Mouse (Mus musculus) adrenal gland, postnatal 10 days (tissue): ENCODE measurements around the gene Olfr64. TPM values are rescaled to one million over a fixed set of nuclear protein-coding genes. Genes with fewer than 3 reads are reported as not detected.

Source experiments
- DNase-seq: peaks from one replicate; pipeline ENCODE4 v3.0.0; 2021; ENCODE audit warnings: mixed read lengths
- long read RNA-seq, 2 experiments: library from polyadenylated mRNA; stranded (forward); transcript quantifications; one replicate each; pipeline ENCODE4 v2.0.0; 2021
- total RNA-seq, 2 experiments: library from RNA; stranded (reverse); gene quantifications; 2 replicates each; pipeline ENCODE4 v1.2.3; 2021

Gene Olfr64
- not detected for total RNA-seq
- long read RNA-seq, experiment 1 = 0 reads
- long read RNA-seq, experiment 2 = 0 reads

DNA sequence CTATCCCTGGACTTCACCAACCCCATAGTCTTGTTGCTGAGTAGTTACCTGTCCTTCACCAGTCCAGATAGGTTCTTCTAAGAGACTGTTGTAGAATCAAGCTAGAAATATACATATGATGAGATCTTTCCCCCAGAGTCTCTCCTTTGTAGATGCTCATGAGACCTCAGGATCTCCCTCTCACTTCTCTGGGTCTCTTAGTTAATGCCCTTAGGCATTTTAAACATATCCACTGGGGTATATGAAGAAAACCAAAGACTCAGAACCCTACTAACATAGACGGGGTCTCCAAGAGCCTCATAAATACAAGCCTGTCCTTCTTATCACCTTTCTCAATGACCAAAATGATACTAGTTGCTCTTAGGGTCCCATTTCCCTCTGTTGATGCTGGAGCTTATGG is at the start of gene Olfr64:
TSS of gene Olfr64 (minus strand) at position 101 of the 400 bp plus-strand sequence.
- no peak for DNase-seq

DNA sequence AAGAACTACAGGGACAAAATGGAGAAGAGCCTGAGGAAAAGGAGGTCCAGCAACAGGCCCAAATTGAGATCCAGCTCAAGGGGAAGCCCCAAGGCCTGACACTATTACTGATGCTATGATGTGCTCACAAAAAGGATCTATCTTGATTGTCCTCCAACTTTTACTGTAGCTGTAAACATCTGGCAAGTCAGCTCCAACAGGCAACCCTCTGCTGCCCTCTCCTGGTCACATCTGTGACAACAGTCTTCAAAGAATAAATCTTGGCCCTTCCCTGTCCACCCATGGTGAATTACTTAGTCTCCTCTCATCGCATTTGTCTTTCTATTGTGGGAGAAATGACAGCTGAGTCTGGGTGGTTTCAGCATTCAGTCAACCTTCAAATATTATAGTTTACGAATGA is 48.4 kb upstream of the Olfr64 start:
- DNase-seq = peak; percentile 43

DNA sequence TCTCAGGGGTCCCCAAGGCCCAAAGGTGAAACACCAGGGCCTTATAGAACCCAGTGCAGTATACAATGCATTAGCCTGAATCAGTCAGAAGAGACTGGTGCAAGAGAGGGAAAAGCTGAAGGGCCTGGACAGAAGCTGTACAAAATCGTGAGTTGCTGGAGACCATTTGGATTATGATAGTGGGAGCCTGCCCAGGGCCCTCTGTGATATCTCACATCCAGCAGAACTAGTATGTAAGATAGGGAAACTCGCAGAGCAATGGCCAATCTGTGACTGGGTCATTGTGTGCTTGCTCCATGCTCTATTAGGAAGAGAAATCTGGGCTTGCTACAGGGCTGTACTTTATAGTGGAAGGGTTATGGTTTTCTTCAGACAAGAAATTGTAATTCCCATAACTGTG is 40.0 kb upstream of the Olfr64 start, which contains the start of gene Olfr632:
TSS of gene Olfr632 (plus strand) at position 84 of the 400 bp plus-strand sequence.
- DNase-seq = no peak

DNA sequence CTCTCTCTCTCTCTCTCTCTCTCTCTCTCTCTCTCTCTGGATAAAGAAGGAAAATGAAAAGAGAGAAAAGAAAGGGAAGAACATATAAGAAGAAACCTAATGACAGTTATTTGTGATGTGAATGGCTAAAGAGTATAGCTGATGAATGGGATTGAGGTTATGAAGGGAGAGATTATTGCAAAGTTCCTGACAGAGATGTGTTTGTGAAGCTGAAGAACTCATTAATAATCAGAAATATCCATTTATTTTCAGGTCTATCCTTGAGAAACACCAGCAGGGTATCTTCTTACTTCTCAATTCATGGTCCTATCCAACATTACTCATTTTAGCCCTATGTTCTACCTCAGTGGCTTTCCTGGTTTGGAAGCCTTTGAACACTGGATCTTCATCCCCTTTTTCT is 34.2 kb upstream of the Olfr64 start, which contains the start of gene Olfr631:
TSS of gene Olfr631 (plus strand) at position 301 of the 400 bp plus-strand sequence.
- DNase-seq = no peak

DNA sequence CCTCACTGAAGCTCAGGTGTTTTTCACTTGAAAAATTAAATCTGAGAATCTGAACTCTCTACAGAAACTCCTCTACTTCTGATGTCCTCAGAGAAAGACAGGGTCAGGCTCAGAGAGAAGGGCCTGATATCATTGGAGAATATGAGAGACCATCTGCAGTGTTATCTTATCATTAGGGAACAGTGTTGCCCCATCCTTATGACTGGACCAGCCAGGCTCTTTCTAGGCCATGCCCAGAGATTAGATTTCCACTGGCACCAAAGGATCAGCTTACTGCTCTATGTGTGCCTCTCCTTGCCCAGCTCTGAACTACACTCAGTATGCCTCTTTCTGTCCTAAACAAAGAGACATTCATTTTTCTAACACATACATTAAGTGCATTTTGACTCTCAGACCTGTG is 21.1 kb upstream of the Olfr64 start:
- no peak for DNase-seq

DNA sequence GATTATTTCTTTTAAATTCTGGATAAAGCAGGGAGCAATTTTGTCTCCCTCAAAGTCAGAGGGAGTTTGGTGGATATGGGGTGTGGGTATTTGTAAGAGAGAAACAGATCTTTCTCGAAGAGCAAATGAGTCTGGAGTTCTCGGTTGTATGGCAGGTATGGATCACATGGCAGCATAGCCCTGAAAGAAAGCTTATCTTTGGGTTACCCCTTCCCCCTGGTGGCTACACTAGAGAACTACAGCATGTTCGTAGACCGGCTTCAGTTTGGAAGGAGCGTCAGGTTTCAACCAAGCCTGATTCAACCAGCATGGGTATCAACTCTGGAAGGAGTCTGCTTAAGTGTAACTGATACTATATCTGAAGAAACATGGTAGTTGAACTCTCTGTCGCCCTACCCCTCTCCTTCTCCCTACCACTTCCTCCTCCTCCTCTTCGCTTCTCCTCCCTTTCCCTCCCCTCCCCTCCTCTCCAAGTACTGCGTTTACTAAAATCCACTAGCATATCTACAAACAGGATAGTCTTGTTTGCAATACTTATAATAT is 18.8 kb upstream of the Olfr64 start:
- peak; percentile 3 for DNase-seq

DNA sequence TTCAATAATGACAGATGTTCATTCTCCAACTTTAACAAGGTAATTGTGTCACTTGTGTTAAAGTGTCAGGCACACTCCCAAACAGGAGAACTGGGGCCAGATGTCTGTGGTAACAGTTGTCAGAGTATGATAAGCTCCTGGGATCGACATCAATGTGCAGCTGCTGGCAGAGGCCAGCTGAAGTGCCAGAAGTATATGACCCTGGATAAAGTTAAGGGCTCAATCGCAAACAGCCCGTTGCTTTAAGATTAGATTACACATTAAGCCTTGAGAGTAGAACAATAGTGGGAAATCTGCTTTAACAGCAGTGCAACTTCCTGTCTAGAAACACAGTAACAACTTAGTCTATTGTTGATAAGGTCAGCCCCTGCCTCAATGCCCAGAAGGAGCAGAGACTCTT is 15.8 kb upstream of the Olfr64 start:
- DNase-seq = no peak

DNA sequence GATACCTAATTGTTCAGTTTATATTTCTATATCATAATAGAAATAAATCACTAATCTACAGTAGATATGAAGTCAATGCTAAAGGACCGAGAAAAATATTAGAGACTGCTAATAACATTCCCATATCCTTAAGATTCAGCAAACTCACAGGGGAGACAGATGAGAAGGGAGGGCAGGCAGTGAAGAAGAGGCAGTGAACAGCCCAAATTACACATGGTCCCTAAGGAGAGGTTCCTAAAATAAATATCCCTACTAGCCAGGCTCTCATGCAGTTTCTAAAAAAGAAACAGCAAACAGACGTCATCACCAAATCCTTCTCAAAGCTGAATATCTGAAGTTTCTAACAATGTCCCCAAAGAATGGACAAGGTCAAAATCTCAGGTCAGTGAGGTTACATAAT is 8.9 kb upstream of the Olfr64 start, which contains the start of gene Olfr65:
TSS of gene Olfr65 (plus strand) at position 301 of the 400 bp plus-strand sequence.
- DNase-seq = no peak

DNA sequence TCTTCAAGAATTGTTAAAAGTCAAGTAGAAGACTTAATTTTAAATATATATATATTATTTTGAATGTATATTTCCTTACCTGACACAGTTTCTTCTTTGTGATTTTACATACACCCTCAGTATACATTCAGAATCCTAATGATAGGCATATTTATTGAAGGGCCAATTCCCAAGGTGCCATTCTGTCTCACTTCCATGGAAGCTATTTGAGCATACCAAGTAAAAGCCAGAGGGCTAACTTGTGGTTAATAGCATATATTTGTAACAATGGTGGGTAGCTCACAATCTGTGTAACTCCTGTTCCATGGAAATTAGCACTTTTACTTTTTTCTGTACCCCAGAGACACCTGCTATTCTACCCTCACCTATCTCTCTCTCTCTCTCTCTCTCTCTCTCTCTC is 8.1 kb downstream of the Olfr64 start, which contains the start of gene Olfr66:
TSS of gene Olfr66 (minus strand) at position 101 of the 400 bp plus-strand sequence.
- DNase-seq = no peak

DNA sequence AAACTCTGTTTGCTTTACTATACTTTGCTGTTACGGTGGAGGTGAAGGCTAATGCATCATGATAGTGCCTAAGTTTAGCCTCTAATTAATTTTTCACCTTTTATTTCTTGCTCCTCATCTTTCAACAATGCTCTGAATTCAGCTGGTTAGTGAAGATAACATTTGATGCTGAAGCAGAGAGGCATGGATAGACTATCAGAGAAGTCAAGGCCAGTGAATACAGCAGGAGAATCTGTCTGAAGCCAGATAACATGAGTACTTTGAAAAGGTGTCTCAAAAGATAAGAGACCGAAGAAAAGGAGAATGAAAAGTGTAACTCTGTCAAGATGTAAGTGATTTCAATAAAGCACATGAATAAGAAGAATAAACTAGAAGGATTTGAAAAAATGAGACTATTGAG is 17.2 kb downstream of the Olfr64 start:
- DNase-seq = no peak

DNA sequence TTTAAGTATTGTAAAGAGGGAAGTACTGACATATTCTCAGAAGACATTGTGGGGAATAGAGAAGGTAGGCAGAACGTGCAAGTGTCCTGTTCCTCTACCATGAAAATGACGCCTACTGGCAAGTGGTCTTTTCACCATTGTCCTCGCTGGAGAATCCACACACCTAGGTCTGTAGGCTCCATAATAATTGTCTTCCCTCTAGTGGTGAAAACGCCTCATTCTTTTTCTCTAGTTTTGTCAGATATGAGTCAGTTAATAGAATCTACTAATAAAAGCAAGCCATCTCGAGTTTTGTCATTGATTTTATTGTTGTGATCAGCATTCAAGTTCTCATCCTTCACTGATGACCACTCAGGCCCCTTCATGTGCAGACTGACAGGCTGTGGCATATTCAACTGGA is 19.8 kb downstream of the Olfr64 start:
- DNase-seq = no peak

DNA sequence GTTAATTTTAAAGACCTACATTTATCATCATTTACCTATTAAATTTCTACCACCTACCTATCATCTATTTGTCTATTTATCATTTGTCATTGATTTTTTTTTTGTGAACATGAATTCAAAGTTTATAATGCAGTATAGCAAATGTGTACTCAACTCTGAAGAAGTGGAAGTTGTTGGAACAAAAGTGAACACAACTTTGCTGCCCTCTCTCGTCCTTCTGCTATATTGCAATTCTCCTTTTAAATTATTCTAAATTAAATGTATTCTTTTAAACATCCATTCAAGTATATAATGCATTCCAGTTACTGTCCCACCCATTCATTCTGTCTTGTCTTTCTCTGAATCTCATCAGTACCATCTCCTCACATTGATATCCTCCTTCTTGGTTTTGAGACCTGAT is 21.2 kb downstream of the Olfr64 start:
- DNase-seq = no peak

DNA sequence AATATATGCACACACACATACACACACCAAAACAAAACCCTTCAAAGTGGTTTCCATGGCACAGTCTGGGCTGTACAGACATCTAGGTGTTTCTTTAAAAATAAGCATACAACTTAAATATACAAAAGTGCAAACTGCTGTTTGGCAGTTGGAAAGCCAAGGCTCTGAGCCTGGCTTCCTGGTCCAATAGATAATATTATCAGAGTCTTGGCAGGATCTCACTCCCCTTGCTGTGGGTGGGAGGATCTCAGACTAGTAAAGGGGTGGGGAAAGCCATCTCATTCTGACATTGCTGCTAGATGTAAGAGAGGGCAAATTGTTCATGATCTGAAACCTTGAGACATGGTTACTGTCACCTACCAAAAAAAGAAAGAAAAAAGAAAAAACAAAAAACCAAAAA is 23.6 kb downstream of the Olfr64 start:
- DNase-seq = no peak

DNA sequence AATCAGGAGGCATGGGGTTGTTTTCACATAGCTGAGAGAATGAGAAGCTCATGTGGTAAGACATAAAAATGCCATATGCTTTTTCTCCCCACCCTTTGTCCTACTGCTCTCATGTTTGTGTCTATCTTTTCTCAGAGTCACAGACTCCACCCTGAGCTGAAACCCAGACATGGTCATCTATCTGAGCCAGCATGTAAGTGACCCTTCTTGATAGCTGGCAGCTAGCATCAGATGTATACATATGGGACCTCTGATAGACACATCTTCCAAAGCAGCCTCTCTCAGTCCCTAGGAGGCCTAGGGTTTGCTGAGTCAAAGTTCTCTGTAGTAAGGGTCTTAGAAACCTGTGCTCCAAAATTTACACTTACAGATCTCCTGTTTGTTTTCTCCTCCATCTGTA is 28.6 kb downstream of the Olfr64 start:
- no peak for DNase-seq

DNA sequence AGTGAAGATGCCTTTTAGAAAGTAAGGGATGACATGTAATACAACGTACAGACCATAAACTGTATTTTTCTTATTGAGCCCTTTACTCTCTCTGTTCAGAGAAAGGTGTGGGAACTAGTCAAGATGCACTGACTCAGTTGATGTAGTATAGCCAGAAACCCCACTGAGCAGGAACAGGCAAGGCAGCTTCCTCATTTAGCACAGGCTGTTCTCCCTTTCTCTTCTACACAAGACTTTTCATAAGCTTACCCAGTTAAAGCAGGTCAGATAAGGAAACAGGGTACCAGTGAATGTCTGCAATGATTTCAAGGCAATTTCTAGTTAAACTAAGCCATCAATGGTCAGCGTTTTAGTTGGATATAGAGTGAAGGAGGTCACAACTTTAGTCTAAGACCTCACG is 32.8 kb downstream of the Olfr64 start:
- DNase-seq = no peak

DNA sequence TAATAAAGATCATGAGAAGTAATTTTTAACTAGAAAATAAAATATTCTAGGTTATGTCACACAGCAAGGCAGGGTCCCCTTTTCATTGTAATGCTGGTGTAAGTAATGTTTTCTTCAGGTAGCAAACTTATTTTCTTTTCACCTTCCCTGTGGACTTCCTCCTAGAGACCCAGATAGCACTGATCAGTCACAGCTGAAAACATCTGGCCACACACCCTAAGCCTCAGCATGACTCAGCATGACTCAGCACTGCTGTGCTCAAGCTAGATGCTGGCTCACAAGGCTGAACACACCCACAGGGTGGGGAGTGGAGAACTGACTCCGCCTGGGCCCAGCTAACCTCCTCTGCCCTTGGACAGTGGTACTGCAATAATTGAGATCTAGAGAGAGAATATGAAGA is 33.4 kb downstream of the Olfr64 start:
- peak; percentile 54 for DNase-seq

DNA sequence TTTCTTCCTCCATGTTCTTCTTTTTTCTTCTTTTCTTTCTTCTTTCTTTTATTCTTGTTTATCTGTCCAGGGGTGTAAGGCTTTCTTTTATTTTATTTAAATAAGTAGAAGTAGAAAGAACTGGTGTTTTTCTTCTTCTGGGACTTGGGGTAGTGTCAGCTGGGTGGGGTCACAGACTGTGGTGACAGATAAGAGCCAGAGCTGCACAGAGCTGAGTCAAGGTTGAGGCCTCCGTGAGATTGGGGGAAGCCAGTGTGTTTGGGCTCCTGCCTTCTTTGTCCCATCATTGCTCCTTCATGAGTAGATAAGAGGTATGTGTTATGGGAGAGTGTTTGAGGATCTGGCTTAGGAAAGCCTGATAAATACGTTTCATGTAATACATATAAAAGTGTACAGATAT is 35.2 kb downstream of the Olfr64 start:
- no peak for DNase-seq

DNA sequence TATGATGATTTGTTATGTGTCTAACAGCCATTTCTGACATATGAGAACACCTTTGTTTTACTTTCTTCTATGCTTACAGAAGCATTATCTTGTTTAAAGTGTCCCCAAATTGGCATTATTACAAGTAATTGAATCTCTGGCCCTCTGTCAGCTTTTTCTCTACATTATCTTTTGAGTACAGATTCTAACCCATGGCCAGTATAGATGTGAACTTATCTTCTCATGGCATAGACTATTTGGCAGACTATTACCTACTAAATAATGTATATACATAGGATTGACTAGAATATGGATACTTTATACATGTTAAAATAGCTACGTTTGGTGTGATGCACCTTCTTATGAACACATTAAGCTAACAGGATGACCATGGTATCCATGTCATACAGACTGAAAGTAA is 39.6 kb downstream of the Olfr64 start:
- no peak for DNase-seq

DNA sequence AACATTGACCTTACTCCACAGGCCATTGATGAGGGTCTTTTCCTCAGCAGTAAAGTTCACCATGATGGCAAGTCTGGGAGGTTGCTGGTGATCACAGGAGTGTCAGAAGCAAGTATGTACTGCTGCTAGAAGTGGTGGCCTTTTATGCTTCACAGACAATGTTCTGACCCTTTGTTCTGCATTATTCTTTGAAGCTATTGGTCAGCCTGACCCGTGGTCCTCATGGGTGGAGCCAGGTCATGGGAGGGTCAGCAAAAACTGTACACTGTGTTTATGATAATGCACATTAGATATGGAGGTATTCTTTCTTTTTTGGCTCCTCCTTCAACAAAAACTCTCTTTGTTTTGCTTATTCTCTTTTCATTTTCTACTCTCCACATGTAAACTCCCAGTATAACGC is 41.2 kb downstream of the Olfr64 start, which contains the start of gene Hbb-y:
TSS of gene Hbb-y (minus strand) at position 127 of the 400 bp plus-strand sequence.
- DNase-seq = no peak

DNA sequence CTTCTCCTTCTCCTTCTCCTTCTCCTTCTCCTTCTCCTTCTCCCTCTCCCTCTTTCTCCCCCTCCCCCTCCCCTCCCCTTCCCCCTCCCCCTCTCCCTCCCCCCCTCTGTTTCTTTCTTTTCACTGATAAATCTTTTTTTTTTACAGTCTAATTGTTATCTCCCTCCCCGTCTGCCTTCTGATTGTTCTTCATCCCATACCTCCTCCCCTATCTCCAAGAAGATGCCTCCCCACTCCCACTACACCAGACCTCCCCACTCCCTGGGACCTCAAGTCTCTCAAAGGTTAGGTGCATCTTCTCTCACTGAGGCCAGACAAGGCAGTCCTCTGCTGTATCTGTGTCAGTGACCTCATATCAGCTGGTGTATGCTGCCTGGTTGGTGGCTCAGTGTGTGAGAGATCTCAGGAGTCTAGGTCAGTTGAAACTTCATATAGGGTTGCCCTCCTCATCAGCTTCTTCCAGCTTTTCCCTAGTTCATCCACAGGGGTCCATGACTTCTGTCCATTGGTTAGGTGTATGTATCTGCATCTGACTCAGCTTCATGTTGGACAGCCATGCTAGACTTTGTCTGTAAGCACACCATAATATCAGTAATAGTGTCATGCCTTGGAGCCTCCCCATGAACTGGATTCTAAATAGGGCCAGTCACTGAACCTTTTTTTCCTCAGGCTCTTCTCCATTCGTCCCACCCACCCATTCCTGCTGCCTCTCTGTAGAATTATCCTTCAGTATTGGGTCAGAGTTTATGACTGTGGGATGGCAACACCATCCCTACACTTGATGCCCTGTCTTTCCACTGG is 49.6 kb downstream of the Olfr64 start:
- no peak for DNase-seq

DNA sequence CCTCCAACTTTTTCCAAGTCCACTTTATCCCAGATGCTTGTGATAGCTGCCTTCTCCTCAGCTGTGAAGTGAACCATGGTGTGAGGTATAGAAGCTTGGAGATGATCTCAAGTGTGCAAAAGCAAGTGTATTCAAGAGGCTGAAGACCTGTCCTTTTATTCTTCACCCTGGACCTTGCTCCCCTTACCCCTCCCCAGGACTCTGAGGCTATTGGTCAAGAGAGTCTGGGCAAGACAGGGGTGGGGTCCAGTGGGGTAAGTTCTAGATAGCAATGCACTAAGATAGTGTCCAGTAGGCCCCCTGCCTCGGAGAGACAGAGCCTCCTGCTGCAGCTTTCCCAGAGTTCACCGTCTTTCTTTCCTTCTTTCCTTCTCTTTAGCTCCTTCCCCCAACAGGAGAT is 51.3 kb downstream of the Olfr64 start, which contains the start of gene Hbb-bh1:
TSS of gene Hbb-bh1 (minus strand) at position 131 of the 400 bp plus-strand sequence.
- no peak for DNase-seq

DNA sequence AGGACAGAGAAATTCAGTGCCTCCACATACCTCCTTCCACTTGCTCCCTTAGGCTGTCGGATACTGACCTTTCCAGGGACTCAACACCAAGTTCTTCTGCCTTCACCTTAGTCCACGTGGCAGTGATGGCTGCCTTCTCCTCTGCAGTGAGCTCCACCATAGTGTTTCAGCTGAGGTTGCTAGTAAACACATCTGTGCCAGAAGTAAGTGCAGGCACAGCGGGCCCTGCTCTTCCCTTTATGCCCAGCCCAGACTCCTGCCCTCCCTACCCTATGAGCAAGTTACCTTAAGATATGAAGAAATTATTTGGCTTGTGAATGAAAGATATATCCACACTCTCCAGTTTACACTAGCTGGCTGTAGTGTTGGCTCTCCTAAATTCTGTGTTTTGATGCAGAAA is 54.0 kb downstream of the Olfr64 start, which contains the start of gene Hbb-bh2:
TSS of gene Hbb-bh2 (minus strand) at position 253 of the 400 bp plus-strand sequence.
- no peak for DNase-seq
